Mouse (Mus musculus): ENCODE results near the gene Kmt2b. TPM values are rescaled to one million over a fixed set of nuclear protein-coding genes. Genes with fewer than 3 reads are reported as not detected.
A peak's percentile ranks its signal among the peaks of the same experiment; 100 is the strongest.

Kmt2b gene
- polyA plus RNA-seq, 1 experiment, result 40.1 TPM

DNA sequence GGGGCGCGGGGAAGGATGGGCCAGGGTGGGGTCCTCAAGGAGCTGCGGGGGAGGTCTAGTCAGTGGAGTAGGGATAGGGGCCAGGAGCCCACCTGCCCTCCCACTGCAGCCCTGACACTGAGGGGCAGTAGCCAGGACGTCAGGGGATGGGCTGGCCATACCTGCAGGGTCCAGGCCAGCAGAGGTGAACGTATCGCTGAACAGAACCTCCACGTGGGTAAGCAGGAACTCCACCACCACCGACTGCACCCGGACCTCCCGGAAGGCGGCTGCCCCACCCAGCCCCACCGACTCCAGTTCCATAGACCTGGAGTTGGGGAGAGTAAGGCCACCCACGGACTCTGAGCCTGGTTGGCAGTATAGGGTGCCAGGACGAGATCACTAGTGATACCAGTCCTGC is 61.5 kb downstream of the Kmt2b start:
- H3K4me3 ChIP-seq (ENCODE audit: insufficient read depth, low read length), result no peak overlapping the region
- no peak overlapping the region for H3K27ac ChIP-seq (ENCODE audit: insufficient read depth, low read length)
- peaks cover 8% of the 10 kb centered on the region; the same call in 1 of the 2 replicates for H3K4me1 ChIP-seq (ENCODE audit: control insufficient read depth, insufficient read depth, low read length)
- TF ChIP-seq POLR2A (IDR thresholded peaks at IDR 0.05; ENCODE audit: low read depth, low read length) (no peak), CTCF (IDR thresholded peaks at IDR 0.05; ENCODE audit: borderline replicate concordance, insufficient read depth, low read length) (no peak)

- Histone ChIP-seq H3K27ac (ENCODE audit: insufficient read depth, low read length) (peak overlapping the region; percentile 35; the same call in 1 of the 2 replicates), H3K4me1 (ENCODE audit: control insufficient read depth, insufficient read depth, low read length) (peaks cover 6% of the 10 kb centered on the region; the same call in 1 of the 2 replicates), H3K4me3 (ENCODE audit: insufficient read depth, low read length) (no peak overlapping the region)
- TF ChIP-seq POLR2A (IDR thresholded peaks at IDR 0.05; ENCODE audit: low read depth, low read length) (no peak), CTCF (IDR thresholded peaks at IDR 0.05; ENCODE audit: borderline replicate concordance, insufficient read depth, low read length) (no peak)
Measured at GRCm38 (mm10) chr7:30526399-30526798, 62.1 kb downstream of the Kmt2b start.

DNA sequence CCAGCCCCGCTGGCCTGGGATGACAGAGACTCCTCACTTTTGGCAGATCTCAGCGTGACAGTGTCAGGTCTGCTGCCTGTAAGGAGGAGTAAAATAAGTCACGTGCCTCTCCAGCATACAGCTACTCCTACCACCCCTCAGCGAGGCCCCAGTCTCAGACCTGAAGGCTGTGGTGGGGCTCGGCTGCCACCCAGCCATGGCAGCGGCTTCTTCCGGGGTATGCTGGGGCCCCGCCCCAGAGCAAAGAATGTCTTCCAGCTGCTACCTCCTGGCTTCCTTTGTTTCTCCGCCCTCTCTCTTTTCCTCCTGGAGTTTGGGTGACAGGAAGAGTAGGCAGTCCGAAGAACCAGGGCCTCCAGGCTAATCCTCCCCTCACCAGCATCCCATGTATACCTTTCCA is 62.6 kb downstream of the Kmt2b start:
- Histone ChIP-seq H3K4me1 (ENCODE audit: control insufficient read depth, insufficient read depth, low read length) (peaks cover 6% of the 10 kb centered on the region; the same call in 1 of the 2 replicates), H3K27ac (ENCODE audit: insufficient read depth, low read length) (peak overlapping the region; percentile 35; the same call in 1 of the 2 replicates), H3K4me3 (ENCODE audit: insufficient read depth, low read length) (no peak overlapping the region)
- TF ChIP-seq CTCF (IDR thresholded peaks at IDR 0.05; ENCODE audit: borderline replicate concordance, insufficient read depth, low read length) (no peak), POLR2A (IDR thresholded peaks at IDR 0.05; ENCODE audit: low read depth, low read length) (peak; percentile 28; the same call in 1 of the 2 replicates)

GRCm38 (mm10) chr7:30524487-30524886 is 64.0 kb downstream of the Kmt2b start:
- H3K4me1 ChIP-seq (ENCODE audit: control insufficient read depth, insufficient read depth, low read length), result peaks cover 6% of the 10 kb centered on the region; the same call in 1 of the 2 replicates
- no peak; the same call in 1 of the 2 replicates for TF ChIP-seq POLR2A (IDR thresholded peaks at IDR 0.05; ENCODE audit: low read depth, low read length)
- TF ChIP-seq CTCF (IDR thresholded peaks at IDR 0.05; ENCODE audit: borderline replicate concordance, insufficient read depth, low read length), result no peak
- H3K4me3 ChIP-seq (ENCODE audit: insufficient read depth, low read length), result no peak overlapping the region
- H3K27ac ChIP-seq (ENCODE audit: insufficient read depth, low read length), result peak overlapping the region; percentile 67

GRCm38 (mm10) chr7:30522871-30523270 is 65.7 kb downstream of the Kmt2b start:
- no peak overlapping the region for H3K27ac ChIP-seq (ENCODE audit: insufficient read depth, low read length)
- H3K4me3 ChIP-seq (ENCODE audit: insufficient read depth, low read length), result no peak overlapping the region
- peaks cover 6% of the 10 kb centered on the region; the same call in 1 of the 2 replicates for H3K4me1 ChIP-seq (ENCODE audit: control insufficient read depth, insufficient read depth, low read length)
- TF ChIP-seq POLR2A (IDR thresholded peaks at IDR 0.05; ENCODE audit: low read depth, low read length) (no peak), CTCF (IDR thresholded peaks at IDR 0.05; ENCODE audit: borderline replicate concordance, insufficient read depth, low read length) (no peak)

- Histone ChIP-seq H3K27ac (ENCODE audit: insufficient read depth, low read length) (no peak overlapping the region), H3K4me1 (ENCODE audit: control insufficient read depth, insufficient read depth, low read length) (peaks cover 6% of the 10 kb centered on the region; the same call in 1 of the 2 replicates), H3K4me3 (ENCODE audit: insufficient read depth, low read length) (no peak overlapping the region)
- no peak for TF ChIP-seq POLR2A (IDR thresholded peaks at IDR 0.05; ENCODE audit: low read depth, low read length)
- no peak for TF ChIP-seq CTCF (IDR thresholded peaks at IDR 0.05; ENCODE audit: borderline replicate concordance, insufficient read depth, low read length)
Measured at GRCm38 (mm10) chr7:30520856-30521255, 67.7 kb downstream of the Kmt2b start.

- Histone ChIP-seq H3K27ac (ENCODE audit: insufficient read depth, low read length) (no peak overlapping the region), H3K4me1 (ENCODE audit: control insufficient read depth, insufficient read depth, low read length) (peaks cover 6% of the 10 kb centered on the region; the same call in 1 of the 2 replicates), H3K4me3 (ENCODE audit: insufficient read depth, low read length) (no peak overlapping the region)
- TF ChIP-seq CTCF (IDR thresholded peaks at IDR 0.05; ENCODE audit: borderline replicate concordance, insufficient read depth, low read length), result no peak
- no peak for TF ChIP-seq POLR2A (IDR thresholded peaks at IDR 0.05; ENCODE audit: low read depth, low read length)
Measured at GRCm38 (mm10) chr7:30520396-30520795, 68.1 kb downstream of the Kmt2b start.

Other genes starting within 250 kb of the Kmt2b start
- gene Lrfn3, start 226.0 kb downstream of the Kmt2b start, polyA plus RNA-seq (2011; ENCODE audit: insufficient read length, low read depth, missing spikeins), result 7.5 and 7.6 TPM in 2 replicates
- 7.6 TPM in 1 of 2 replicates, not detected in the other for gene Tyrobp, start 175.0 kb downstream of the Kmt2b start, polyA plus RNA-seq (2011; ENCODE audit: insufficient read length, low read depth, missing spikeins)
- not detected in 2 replicates for gene Hcst, start 168.9 kb downstream of the Kmt2b start, polyA plus RNA-seq (2011; ENCODE audit: insufficient read length, low read depth, missing spikeins)
- gene Nfkbid, start 167.0 kb downstream of the Kmt2b start, polyA plus RNA-seq (2011; ENCODE audit: insufficient read length, low read depth, missing spikeins), result 0.42 and 1.1 TPM in 2 replicates
- 30.8 and 34.2 TPM in 2 replicates for gene Aplp1, start 143.2 kb downstream of the Kmt2b start, polyA plus RNA-seq (2011; ENCODE audit: insufficient read length, low read depth, missing spikeins)
- not detected in 2 replicates for gene Kirrel2, start 131.0 kb downstream of the Kmt2b start, polyA plus RNA-seq (2011; ENCODE audit: insufficient read length, low read depth, missing spikeins)
- gene Nphs1, start 130.4 kb downstream of the Kmt2b start, polyA plus RNA-seq (2011; ENCODE audit: insufficient read length, low read depth, missing spikeins), result not detected in 2 replicates
- not detected in 2 replicates for gene Prodh2, start 95.1 kb downstream of the Kmt2b start, polyA plus RNA-seq (2011; ENCODE audit: insufficient read length, low read depth, missing spikeins)
- gene Arhgap33, start 53.7 kb downstream of the Kmt2b start, polyA plus RNA-seq (2011; ENCODE audit: insufficient read length, low read depth, missing spikeins), result 4.3 and 7.1 TPM in 2 replicates
- gene Hspb6, start 36.5 kb downstream of the Kmt2b start, polyA plus RNA-seq (2011; ENCODE audit: insufficient read length, low read depth, missing spikeins), result 55.6 and 58.1 TPM in 2 replicates
- 7.7 and 8.0 TPM in 2 replicates for gene Proser3, start 36.4 kb downstream of the Kmt2b start, polyA plus RNA-seq (2011; ENCODE audit: insufficient read length, low read depth, missing spikeins)
- 30.6 and 38.5 TPM in 2 replicates for gene Lin37, start 28.9 kb downstream of the Kmt2b start, polyA plus RNA-seq (2011; ENCODE audit: insufficient read length, low read depth, missing spikeins)
- 49.1 and 79.1 TPM in 2 replicates for gene U2af1l4, start 25.4 kb downstream of the Kmt2b start, polyA plus RNA-seq (2011; ENCODE audit: insufficient read length, low read depth, missing spikeins)
- 1.4 and 3.1 TPM in 2 replicates for gene Gm49396, start 25.4 kb downstream of the Kmt2b start, polyA plus RNA-seq (2011; ENCODE audit: insufficient read length, low read depth, missing spikeins)
- 130 and 134 TPM in 2 replicates for gene Psenen, start 25.1 kb downstream of the Kmt2b start, polyA plus RNA-seq (2011; ENCODE audit: insufficient read length, low read depth, missing spikeins)
- not detected in 2 replicates for gene Igflr1, start 23.3 kb downstream of the Kmt2b start, polyA plus RNA-seq (2011; ENCODE audit: insufficient read length, low read depth, missing spikeins)
- gene Zbtb32, start 10.2 kb upstream of the Kmt2b start, polyA plus RNA-seq (2011; ENCODE audit: insufficient read length, low read depth, missing spikeins), result not detected in 2 replicates
- gene Upk1a, start 24.1 kb upstream of the Kmt2b start, polyA plus RNA-seq (2011; ENCODE audit: insufficient read length, low read depth, missing spikeins), result 0.47 and 0.49 TPM in 2 replicates
- 550 and 557 TPM in 2 replicates for gene Cox6b1, start 37.4 kb upstream of the Kmt2b start, polyA plus RNA-seq (2011; ENCODE audit: insufficient read length, low read depth, missing spikeins)
- not detected in 2 replicates for gene Etv2, start 47.1 kb upstream of the Kmt2b start, polyA plus RNA-seq (2011; ENCODE audit: insufficient read length, low read depth, missing spikeins)
- 32.9 and 33.9 TPM in 2 replicates for gene Rbm42, start 61.6 kb upstream of the Kmt2b start, polyA plus RNA-seq (2011; ENCODE audit: insufficient read length, low read depth, missing spikeins)
- gene Haus5, start 76.3 kb upstream of the Kmt2b start, polyA plus RNA-seq (2011; ENCODE audit: insufficient read length, low read depth, missing spikeins), result 8.1 and 10.5 TPM in 2 replicates
- not detected in 2 replicates for gene Pmis2, start 82.9 kb upstream of the Kmt2b start, polyA plus RNA-seq (2011; ENCODE audit: insufficient read length, low read depth, missing spikeins)
- not detected in 2 replicates for gene 2200002J24Rik, start 110.2 kb upstream of the Kmt2b start, polyA plus RNA-seq (2011; ENCODE audit: insufficient read length, low read depth, missing spikeins)
- gene Atp4a, start 123.5 kb upstream of the Kmt2b start, polyA plus RNA-seq (2011; ENCODE audit: insufficient read length, low read depth, missing spikeins), result not detected in 2 replicates
- 136 and 144 TPM in 2 replicates for gene Tmem147, start 140.8 kb upstream of the Kmt2b start, polyA plus RNA-seq (2011; ENCODE audit: insufficient read length, low read depth, missing spikeins)
- gene Gapdhs, start 155.0 kb upstream of the Kmt2b start, polyA plus RNA-seq (2011; ENCODE audit: insufficient read length, low read depth, missing spikeins), result not detected in 2 replicates
- gene Sbsn, start 162.7 kb upstream of the Kmt2b start, polyA plus RNA-seq (2011; ENCODE audit: insufficient read length, low read depth, missing spikeins), result 4.4 and 5.1 TPM in 2 replicates
- not detected in 2 replicates for gene Dmkn, start 175.0 kb upstream of the Kmt2b start, polyA plus RNA-seq (2011; ENCODE audit: insufficient read length, low read depth, missing spikeins)
- not detected in 2 replicates for gene Krtdap, start 199.2 kb upstream of the Kmt2b start, polyA plus RNA-seq (2011; ENCODE audit: insufficient read length, low read depth, missing spikeins)
- not detected in 2 replicates for gene Ffar2, start 235.0 kb upstream of the Kmt2b start, polyA plus RNA-seq (2011; ENCODE audit: insufficient read length, low read depth, missing spikeins)